Mouse (Mus musculus) forebrain, embryonic 13.5 days (tissue): ENCODE data around the gene Ciao2a. TPM values are rescaled to one million over a fixed set of nuclear protein-coding genes. Genes with fewer than 3 reads are reported as not detected.

Experiments used
- polyA plus RNA-seq: library from polyadenylated mRNA; unstranded; fragments of >200 nt; fragmentation: Nextera tagmentation; extraction: Ambion mirVana; gene quantifications from 2 replicates; pipeline ENCODE4 v1.2.1, GENCODE M21; 2015

Ciao2a gene
- polyA plus RNA-seq, 1 experiment from 2014 or later, result 139 TPM

Other genes with a start within 250 kb of the Ciao2a start
- gene Pclaf, start 236.4 kb upstream of the Ciao2a start, polyA plus RNA-seq, result 166 and 189 TPM in 2 replicates
- 27.5 and 29.6 TPM in 2 replicates for gene Trip4, start 217.8 kb upstream of the Ciao2a start, polyA plus RNA-seq
- gene Csnk1g1, start 217.7 kb upstream of the Ciao2a start, polyA plus RNA-seq, result 20.8 and 21.8 TPM in 2 replicates
- 357 and 381 TPM in 2 replicates for gene Ppib, start 66.4 kb upstream of the Ciao2a start, polyA plus RNA-seq
- gene Snx22, start 56.9 kb upstream of the Ciao2a start, polyA plus RNA-seq, result 2.7 and 3.1 TPM in 2 replicates
- 120 and 124 TPM in 2 replicates for gene Snx1, start within 50 bp of the Ciao2a start, polyA plus RNA-seq
- 2.4 and 4.1 TPM in 2 replicates for gene Dapk2, start 31.6 kb downstream of the Ciao2a start, polyA plus RNA-seq
- 43.1 and 47.2 TPM in 2 replicates for gene Herc1, start 223.8 kb downstream of the Ciao2a start, polyA plus RNA-seq